Mouse (Mus musculus): ENCODE measurements at regions not wholly inside any gene's neighbourhood (a gene's known extent, or its start where the extent isn't known, plus 50 kb on each side); places are given as distances from the start of the nearest gene placed in this dataset.

GRCm38 (mm10) chr2:75250507-75250906 lies 408.6 kb upstream of the Hnrnpa3 start:
- Histone ChIP-seq H3K9ac (ENCODE audit: low read depth, low read length) (no peak overlapping the region), H3K27me3 (replicated peaks; ENCODE audit: control insufficient read depth, insufficient read depth, low read length) (no peaks in the 10 kb centered on the region), H3K4me1 (replicated peaks; ENCODE audit: control insufficient read depth, insufficient read depth, low read length) (no peaks in the 10 kb centered on the region), H3K4me3 (ENCODE audit: low read depth, low read length) (no peak overlapping the region), H3K36me3 (ENCODE audit: control insufficient read depth, insufficient read depth) (no peaks in the 10 kb centered on the region), H3K4me2 (replicated peaks; ENCODE audit: low read depth) (no peak overlapping the region), H3K9me3 (ENCODE audit: control insufficient read depth) (no peaks in the 10 kb centered on the region), H3K27ac (ENCODE audit: low read depth, low read length) (no peak overlapping the region)
- WGBS = 91% methylated on average over 1 of the region's 1 CpGs
- no peak for ATAC-seq
- TF ChIP-seq CTCF (IDR thresholded peaks at IDR 0.05; ENCODE audit: low read depth) = peak; percentile 27

GRCm38 (mm10) chr2:75252829-75253228 lies 406.2 kb upstream of the Hnrnpa3 start:
- no peak for TF ChIP-seq CTCF (IDR thresholded peaks at IDR 0.05; ENCODE audit: low read depth)
- Histone ChIP-seq H3K4me1 (replicated peaks; ENCODE audit: control insufficient read depth, insufficient read depth, low read length) (no peaks in the 10 kb centered on the region), H3K27ac (ENCODE audit: low read depth, low read length) (no peak overlapping the region), H3K4me2 (replicated peaks; ENCODE audit: low read depth) (no peak overlapping the region), H3K36me3 (ENCODE audit: control insufficient read depth, insufficient read depth) (no peaks in the 10 kb centered on the region), H3K27me3 (replicated peaks; ENCODE audit: control insufficient read depth, insufficient read depth, low read length) (no peaks in the 10 kb centered on the region), H3K9me3 (ENCODE audit: control insufficient read depth) (no peaks in the 10 kb centered on the region), H3K9ac (ENCODE audit: low read depth, low read length) (no peak overlapping the region), H3K4me3 (ENCODE audit: low read depth, low read length) (no peak overlapping the region)
- WGBS = 81% methylated on average over 8 of the region's 8 CpGs
- no peak for ATAC-seq

DNA sequence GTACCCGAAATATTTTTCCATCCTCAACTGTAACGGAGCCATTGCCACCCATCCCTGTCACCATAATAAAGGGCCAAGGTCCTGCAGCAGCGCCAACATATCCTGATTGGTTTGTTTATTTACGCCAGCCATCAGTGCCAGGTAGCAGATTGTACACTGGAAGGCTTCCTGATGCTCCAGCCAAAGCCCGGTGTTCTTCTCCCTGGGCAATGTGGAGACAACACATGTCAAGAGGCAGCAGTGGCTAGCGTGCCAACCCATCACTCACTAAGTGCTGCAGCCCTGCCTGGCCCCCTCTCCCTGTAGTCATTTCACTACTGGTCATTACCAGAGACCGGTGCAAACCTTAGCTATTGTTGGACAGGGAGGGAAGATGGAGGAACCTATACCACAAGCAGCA lies 393.8 kb upstream of the Hnrnpa3 start:
- H3K27ac ChIP-seq (ENCODE audit: low read depth, low read length) = no peak overlapping the region
- H3K4me3 ChIP-seq (ENCODE audit: low read depth, low read length) = no peak overlapping the region
- no peak for TF ChIP-seq CTCF (IDR thresholded peaks at IDR 0.05; ENCODE audit: low read depth)
- H3K4me2 ChIP-seq (replicated peaks; ENCODE audit: low read depth) = no peak overlapping the region
- H3K4me1 ChIP-seq (replicated peaks; ENCODE audit: control insufficient read depth, insufficient read depth, low read length) = no peaks in the 10 kb centered on the region
- no peaks in the 10 kb centered on the region for H3K9me3 ChIP-seq (ENCODE audit: control insufficient read depth)
- ATAC-seq = no peak
- H3K9ac ChIP-seq (ENCODE audit: low read depth, low read length) = no peak overlapping the region
- WGBS = 77% methylated on average over 7 of the region's 7 CpGs
- no peaks in the 10 kb centered on the region for H3K27me3 ChIP-seq (replicated peaks; ENCODE audit: control insufficient read depth, insufficient read depth, low read length)
- H3K36me3 ChIP-seq (ENCODE audit: control insufficient read depth, insufficient read depth) = no peaks in the 10 kb centered on the region

DNA sequence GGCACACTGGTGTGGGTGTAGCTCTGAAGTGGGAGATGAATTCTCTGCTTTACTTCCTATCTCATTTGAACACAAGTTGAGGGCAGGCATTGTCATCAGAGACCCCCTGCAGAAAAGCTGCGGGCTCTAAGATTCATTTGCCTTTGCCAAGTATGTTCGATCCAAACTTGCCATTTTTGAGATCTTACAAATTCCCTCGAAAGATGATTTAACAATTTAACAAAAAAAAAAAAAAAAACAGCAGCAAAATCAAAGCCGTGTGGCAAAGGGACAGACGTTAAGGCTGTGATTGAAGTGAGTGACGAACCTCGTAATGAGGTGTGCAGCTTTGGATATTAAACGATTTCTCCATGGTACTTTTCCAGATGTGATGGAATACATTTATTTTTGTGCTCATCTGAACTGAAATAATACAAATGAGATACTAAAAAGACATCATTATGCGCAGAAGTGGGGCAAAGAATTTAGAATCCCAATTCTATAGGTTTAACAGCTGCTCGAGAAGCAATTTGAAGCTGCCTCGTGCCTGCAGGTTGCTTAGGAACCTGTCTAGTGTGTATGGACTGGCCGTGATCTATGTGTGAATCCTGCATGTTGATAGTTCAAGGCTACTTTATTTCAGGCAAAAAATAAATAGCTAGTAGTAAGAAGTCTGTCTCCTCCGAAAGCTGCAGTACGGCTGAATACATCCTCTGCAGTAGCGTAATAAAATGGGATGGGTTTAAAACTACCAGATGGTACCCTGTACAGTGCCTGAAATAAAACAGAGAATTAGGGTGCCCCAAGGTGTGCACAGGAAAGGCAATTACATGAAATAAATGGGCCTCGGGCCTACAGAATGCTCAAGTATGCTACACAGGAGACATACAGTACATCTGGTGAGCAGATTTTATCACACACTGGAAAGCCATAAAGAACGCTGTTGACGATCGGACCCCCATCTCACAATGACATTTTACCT lies 393.0 kb upstream of the Hnrnpa3 start:
- Histone ChIP-seq H3K9ac (ENCODE audit: low read depth, low read length) (no peak overlapping the region), H3K27ac (ENCODE audit: low read depth, low read length) (no peak overlapping the region), H3K4me1 (replicated peaks; ENCODE audit: control insufficient read depth, insufficient read depth, low read length) (no peaks in the 10 kb centered on the region), H3K27me3 (replicated peaks; ENCODE audit: control insufficient read depth, insufficient read depth, low read length) (no peaks in the 10 kb centered on the region), H3K4me3 (ENCODE audit: low read depth, low read length) (no peak overlapping the region), H3K4me2 (replicated peaks; ENCODE audit: low read depth) (no peak overlapping the region), H3K9me3 (ENCODE audit: control insufficient read depth) (no peaks in the 10 kb centered on the region), H3K36me3 (ENCODE audit: control insufficient read depth, insufficient read depth) (no peaks in the 10 kb centered on the region)
- no peak for ATAC-seq
- TF ChIP-seq CTCF (IDR thresholded peaks at IDR 0.05; ENCODE audit: low read depth) = no peak
- 80% methylated on average over 19 of the region's 19 CpGs for WGBS

DNA sequence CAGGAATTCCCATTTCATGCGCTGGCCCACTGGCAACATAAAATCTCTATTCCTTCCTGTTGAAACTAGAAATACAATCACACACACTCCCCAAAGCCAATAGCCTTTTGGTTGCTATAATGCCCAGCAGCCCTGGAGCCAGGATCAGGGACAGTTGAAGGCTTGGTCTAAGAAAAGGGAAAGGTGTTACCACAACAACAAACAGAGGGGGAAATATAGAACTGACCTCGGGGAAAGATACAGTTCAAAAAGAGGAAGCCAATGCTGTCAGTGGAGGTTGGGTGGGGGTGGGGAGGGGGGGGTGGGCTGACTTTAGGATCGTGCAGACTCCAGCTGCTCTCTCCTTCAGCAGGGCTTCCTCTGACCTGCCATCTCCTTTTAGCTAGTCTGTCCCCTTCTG lies 391.1 kb upstream of the Hnrnpa3 start:
- H3K27me3 ChIP-seq (replicated peaks; ENCODE audit: control insufficient read depth, insufficient read depth, low read length) = no peaks in the 10 kb centered on the region
- H3K36me3 ChIP-seq (ENCODE audit: control insufficient read depth, insufficient read depth) = no peaks in the 10 kb centered on the region
- WGBS = 62% methylated on average over 3 of the region's 3 CpGs
- H3K4me3 ChIP-seq (ENCODE audit: low read depth, low read length) = no peak overlapping the region
- no peak overlapping the region for H3K27ac ChIP-seq (ENCODE audit: low read depth, low read length)
- H3K9ac ChIP-seq (ENCODE audit: low read depth, low read length) = no peak overlapping the region
- no peak overlapping the region for H3K4me2 ChIP-seq (replicated peaks; ENCODE audit: low read depth)
- no peaks in the 10 kb centered on the region for H3K9me3 ChIP-seq (ENCODE audit: control insufficient read depth)
- TF ChIP-seq CTCF (IDR thresholded peaks at IDR 0.05; ENCODE audit: low read depth) = no peak
- no peaks in the 10 kb centered on the region for H3K4me1 ChIP-seq (replicated peaks; ENCODE audit: control insufficient read depth, insufficient read depth, low read length)
- ATAC-seq = no peak

DNA sequence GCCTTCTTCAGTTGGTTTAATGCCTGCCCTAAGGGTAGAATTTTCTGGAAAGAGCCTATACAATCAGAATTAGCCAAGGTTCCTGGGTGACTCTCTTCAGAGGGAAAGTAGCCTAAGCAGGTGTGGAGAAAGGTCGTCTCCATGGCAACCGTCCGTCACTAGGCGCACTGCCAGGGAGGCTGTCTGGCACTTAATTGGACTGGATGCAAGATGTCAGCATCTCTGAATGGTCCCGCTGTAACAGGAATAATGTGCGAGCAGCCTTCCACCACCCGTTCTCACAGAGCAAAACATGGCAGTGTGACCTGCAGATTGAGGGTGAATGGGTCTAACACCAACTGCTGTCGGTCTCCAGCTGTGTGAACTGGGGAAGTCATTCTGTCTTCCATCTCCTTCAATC lies 389.6 kb upstream of the Hnrnpa3 start:
- H3K36me3 ChIP-seq (ENCODE audit: control insufficient read depth, insufficient read depth) = no peaks in the 10 kb centered on the region
- TF ChIP-seq CTCF (IDR thresholded peaks at IDR 0.05; ENCODE audit: low read depth) = no peak
- ATAC-seq = no peak
- no peak overlapping the region for H3K9ac ChIP-seq (ENCODE audit: low read depth, low read length)
- H3K27ac ChIP-seq (ENCODE audit: low read depth, low read length) = no peak overlapping the region
- no peaks in the 10 kb centered on the region for H3K27me3 ChIP-seq (replicated peaks; ENCODE audit: control insufficient read depth, insufficient read depth, low read length)
- H3K4me1 ChIP-seq (replicated peaks; ENCODE audit: control insufficient read depth, insufficient read depth, low read length) = no peaks in the 10 kb centered on the region
- no peak overlapping the region for H3K4me3 ChIP-seq (ENCODE audit: low read depth, low read length)
- no peak overlapping the region for H3K4me2 ChIP-seq (replicated peaks; ENCODE audit: low read depth)
- no peaks in the 10 kb centered on the region for H3K9me3 ChIP-seq (ENCODE audit: control insufficient read depth)
- 70% methylated on average over 8 of the region's 8 CpGs for WGBS

Data from intestine, postnatal 0 days (tissue).